Mouse (Mus musculus): ENCODE measurements around the gene Gm3646.

DNA sequence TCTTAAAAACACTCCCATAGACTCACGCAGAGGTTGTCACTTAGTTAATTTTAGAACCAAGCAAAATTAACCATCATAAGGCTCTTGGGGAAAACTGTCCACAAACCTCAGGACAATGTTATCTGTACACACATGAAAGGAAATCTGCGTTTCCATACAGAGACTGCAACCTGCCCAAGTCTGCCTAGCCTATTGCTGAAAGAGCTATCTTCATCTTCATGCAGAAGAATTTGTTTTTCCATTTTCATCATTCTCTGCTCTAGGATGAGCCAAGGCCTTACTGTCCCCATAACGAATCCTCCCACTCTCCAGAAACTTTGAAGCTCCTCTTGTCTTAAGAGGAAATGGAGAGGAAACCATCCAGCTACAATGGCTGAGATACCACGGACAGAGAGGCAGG is 19.8 kb upstream of the Gm3646 start:
- TF ChIP-seq POLR2A (IDR thresholded peaks at IDR 0.05; ENCODE audit: borderline replicate concordance, low read depth, low read length), result no peak
- TF ChIP-seq CTCF (IDR thresholded peaks at IDR 0.05; ENCODE audit: low read depth, low read length), result no peak
